Mouse (Mus musculus) stomach, embryonic 15.5 days (tissue): ENCODE results near the gene Gm20479. TPM values are rescaled to one million over a fixed set of nuclear protein-coding genes. Genes with fewer than 3 reads are reported as not detected.

Source experiments
- ATAC-seq: fragments of 200-750 bp; cut with Nextera tagmentation; 2 replicates; pipeline ENCODE4 v1.8.0; 2017; ENCODE audit warnings: low read depth, moderate number of reproducible peaks, moderate TSS enrichment; ENCODE audit not compliant: insufficient read depth, low FRiP score
- H3K27ac ChIP-seq: fragments of 300-500 bp; sonication (generic); 2 replicates; pipeline ENCODE4 v1.5.1; 2015; ENCODE audit warnings: mild to moderate bottlenecking, inconsistent platforms
- H3K27me3 ChIP-seq: fragments of 300-500 bp; sonication (generic); replicated peaks from 2 replicates; pipeline ENCODE4 v1.6.1; 2015; ENCODE audit warnings: inconsistent platforms
- H3K36me3 ChIP-seq: fragments of 300-500 bp; sonication (generic); 2 replicates; pipeline ENCODE4 v1.6.1; 2015; ENCODE audit warnings: inconsistent platforms
- H3K4me1 ChIP-seq: fragments of 300-500 bp; sonication (generic); 2 replicates; pipeline ENCODE4 v1.6.1; 2015; ENCODE audit warnings: inconsistent platforms
- H3K4me2 ChIP-seq: fragments of 300-500 bp; sonication (generic); 2 replicates; pipeline ENCODE4 v1.6.1; 2015; ENCODE audit warnings: mild to moderate bottlenecking, inconsistent platforms
- H3K4me3 ChIP-seq: fragments of 300-500 bp; sonication (generic); replicated peaks from 2 replicates; pipeline ENCODE4 v1.5.1; 2015; ENCODE audit warnings: inconsistent platforms
- H3K9ac ChIP-seq: fragments of 300-500 bp; sonication (generic); 2 replicates; pipeline ENCODE4 v1.6.1; 2015; ENCODE audit warnings: inconsistent platforms
- H3K9me3 ChIP-seq: fragments of 300-500 bp; sonication (generic); 2 replicates; pipeline ENCODE4 v1.6.1; 2016; ENCODE audit warnings: inconsistent platforms
- WGBS: fragments of 180-500 bp; shearing (Covaris S2); methylation state at CpG from one replicate; pipeline ENCODE4 v1.1.7; 2015; 5-methylcytosine and 5-hydroxymethylcytosine counted together
- polyA plus RNA-seq: library from polyadenylated mRNA; unstranded; fragments of >200 nt; fragmentation: Nextera tagmentation; extraction: Ambion mirVana; gene quantifications from 2 replicates; pipeline ENCODE4 v1.2.1, GENCODE M21; 2015

Gm20479 gene
- polyA plus RNA-seq, 1 experiment from 2014 or later: 0.62 TPM

DNA sequence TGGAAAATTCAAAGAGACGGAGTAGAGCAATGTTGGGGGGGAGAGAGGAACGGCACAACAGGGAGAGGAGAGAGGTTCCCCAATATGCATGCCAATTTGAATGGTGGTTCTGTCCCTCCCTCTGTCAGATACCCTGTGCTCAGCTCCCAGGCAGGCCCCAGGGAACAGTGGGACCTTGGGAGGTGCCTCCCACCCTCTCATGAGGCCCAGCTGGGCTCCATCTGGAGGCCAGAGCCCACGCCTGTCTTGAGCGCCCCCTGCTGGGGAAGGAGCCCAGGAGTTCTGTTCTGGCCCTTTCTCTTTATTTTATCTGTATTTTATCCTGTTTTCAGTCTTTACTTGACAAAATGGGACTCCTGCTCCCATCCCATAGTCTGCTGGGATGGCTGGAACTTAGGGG lies 27.5 kb upstream of the Gm20479 start:
- no peak overlapping the region for H3K4me2 ChIP-seq
- H3K36me3 ChIP-seq: no peaks in the 10 kb centered on the region
- H3K4me3 ChIP-seq: no peak overlapping the region
- no peaks in the 10 kb centered on the region for H3K9me3 ChIP-seq
- WGBS: 42% methylated on average over 4 of the region's 4 CpGs
- no peaks in the 10 kb centered on the region for H3K4me1 ChIP-seq
- H3K9ac ChIP-seq: no peak overlapping the region
- H3K27me3 ChIP-seq: 0 out of 2 replicates have a peak, but pooled peaks cover 4% of the 10 kb centered on the region
- no peak overlapping the region for H3K27ac ChIP-seq
- 0 out of 2 replicates have a peak, but pooled peaks have one; percentile 31 for ATAC-seq

DNA sequence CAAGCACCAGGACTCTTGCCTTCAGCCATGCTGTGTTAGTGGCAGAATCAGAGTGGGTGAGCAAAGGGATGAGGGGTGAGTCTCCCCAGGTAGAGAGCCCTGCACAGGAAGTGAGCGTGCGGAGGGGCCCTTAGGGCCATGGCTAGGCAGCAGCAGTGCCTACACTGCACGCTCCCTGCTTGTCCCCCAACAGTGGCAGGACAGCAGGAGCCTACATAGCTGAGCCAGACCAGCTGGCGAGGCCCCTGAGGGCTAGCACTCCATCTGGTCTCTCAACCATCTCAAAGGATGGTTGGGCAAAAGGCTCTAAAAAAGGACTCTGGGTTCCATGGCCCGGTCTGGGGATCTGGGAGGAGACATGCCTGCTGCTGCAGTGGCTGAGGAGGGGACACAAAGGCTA lies 26.9 kb upstream of the Gm20479 start:
- no peak overlapping the region for H3K4me2 ChIP-seq
- H3K9me3 ChIP-seq: no peaks in the 10 kb centered on the region
- no peak for ATAC-seq
- H3K27me3 ChIP-seq: 0 out of 2 replicates have a peak, but pooled peaks cover 4% of the 10 kb centered on the region
- no peaks in the 10 kb centered on the region for H3K36me3 ChIP-seq
- no peak overlapping the region for H3K27ac ChIP-seq
- no peak overlapping the region for H3K4me3 ChIP-seq
- no peaks in the 10 kb centered on the region for H3K4me1 ChIP-seq
- H3K9ac ChIP-seq: no peak overlapping the region
- 68% methylated on average over 5 of the region's 5 CpGs for WGBS

DNA sequence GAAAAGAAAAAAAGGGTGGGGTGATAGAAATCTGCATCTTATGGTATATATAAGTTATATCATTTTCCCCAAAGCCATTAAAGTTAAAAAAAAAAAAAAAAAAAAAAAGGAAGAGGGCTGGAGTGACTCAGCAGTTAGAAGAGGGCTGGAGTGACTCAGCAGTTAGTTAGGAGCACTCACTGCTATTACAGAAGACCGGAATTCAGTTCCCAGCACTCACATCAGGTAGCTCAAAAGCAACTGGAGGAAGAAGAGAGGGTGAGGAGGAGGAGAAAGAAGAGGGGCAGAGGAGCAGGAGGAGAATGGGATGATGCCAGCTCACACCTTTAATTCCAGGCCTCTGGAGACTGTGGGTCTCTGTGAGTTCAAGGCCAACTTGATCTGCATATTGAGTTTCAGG lies 26.0 kb upstream of the Gm20479 start:
- Histone ChIP-seq H3K27ac (no peak overlapping the region), H3K4me1 (no peaks in the 10 kb centered on the region), H3K4me3 (no peak overlapping the region), H3K9me3 (no peaks in the 10 kb centered on the region), H3K36me3 (no peaks in the 10 kb centered on the region), H3K27me3 (no peaks in the 10 kb centered on the region), H3K9ac (no peak overlapping the region), H3K4me2 (no peak overlapping the region)
- ATAC-seq: no peak
- WGBS: 86% methylated on average over 1 of the region's 1 CpGs

DNA sequence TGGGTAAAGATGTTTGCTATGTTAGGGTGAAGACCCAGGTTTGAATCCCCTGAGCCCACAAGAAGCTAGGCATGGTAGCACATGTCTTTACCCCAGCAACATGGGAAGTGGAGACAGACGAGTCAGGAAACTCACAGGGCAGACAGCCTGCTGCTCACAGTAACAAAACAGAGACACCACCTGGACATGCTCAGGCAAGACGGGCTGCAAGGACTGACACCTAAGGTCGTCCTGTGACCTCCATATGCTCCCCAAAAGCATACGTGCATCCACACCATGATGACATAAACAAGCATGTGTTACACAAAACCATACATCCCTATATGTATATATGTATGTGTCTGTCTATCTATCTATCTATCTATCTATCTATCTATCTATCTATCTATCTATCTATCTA lies 24.3 kb upstream of the Gm20479 start:
- Histone ChIP-seq H3K4me1 (no peaks in the 10 kb centered on the region), H3K36me3 (no peaks in the 10 kb centered on the region), H3K4me2 (no peak overlapping the region), H3K27ac (no peak overlapping the region), H3K4me3 (no peak overlapping the region), H3K9me3 (no peaks in the 10 kb centered on the region), H3K27me3 (peaks cover 10% of the 10 kb centered on the region), H3K9ac (no peak overlapping the region)
- 42% methylated on average over 4 of the region's 4 CpGs for WGBS
- ATAC-seq: no peak

DNA sequence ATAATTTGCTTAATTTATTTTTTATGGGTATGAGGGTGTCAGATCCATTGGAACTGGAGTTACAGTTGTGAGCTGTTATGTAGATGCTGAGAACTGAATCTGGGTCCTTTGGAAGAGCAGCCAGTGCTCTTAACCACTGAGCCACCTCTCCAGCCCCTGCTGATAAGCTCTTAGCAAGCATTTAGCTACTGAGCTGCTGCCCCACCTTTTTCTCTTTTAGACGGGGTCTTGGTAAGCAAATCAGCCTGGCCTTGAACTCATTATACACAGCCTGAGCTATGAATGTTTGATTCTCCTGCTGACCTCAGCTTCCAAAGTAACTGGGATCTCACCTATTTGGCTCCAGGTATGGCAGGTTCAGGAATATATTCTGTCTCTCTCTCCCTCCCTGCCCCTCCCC lies 23.8 kb upstream of the Gm20479 start:
- ATAC-seq: no peak
- Histone ChIP-seq H3K36me3 (no peaks in the 10 kb centered on the region), H3K9me3 (no peaks in the 10 kb centered on the region), H3K9ac (no peak overlapping the region), H3K4me3 (no peak overlapping the region), H3K27me3 (peaks cover 14% of the 10 kb centered on the region), H3K27ac (no peak overlapping the region), H3K4me2 (no peak overlapping the region), H3K4me1 (no peaks in the 10 kb centered on the region)
- 19% methylated on average over 1 of the region's 1 CpGs for WGBS

DNA sequence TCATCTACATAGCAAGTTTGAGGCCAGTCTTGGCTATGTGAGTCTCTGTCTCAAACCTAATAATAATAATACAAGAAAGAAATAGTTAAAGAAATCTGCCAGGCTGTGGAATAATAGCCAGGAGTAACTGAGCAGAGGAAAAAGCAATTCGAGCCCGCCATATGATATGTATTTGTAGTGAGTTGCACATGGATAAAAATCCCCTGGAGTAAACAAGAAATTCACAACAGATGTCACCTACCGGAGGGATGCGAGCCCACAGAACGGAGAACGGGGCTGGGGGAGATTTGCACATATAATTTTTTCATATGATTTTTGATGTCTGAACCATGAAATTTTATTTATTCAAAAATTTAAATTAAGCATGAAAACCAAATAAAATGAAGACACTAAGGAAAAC lies 22.6 kb upstream of the Gm20479 start:
- Histone ChIP-seq H3K9me3 (no peaks in the 10 kb centered on the region), H3K9ac (no peak overlapping the region), H3K27me3 (peaks cover 24% of the 10 kb centered on the region), H3K4me2 (no peak overlapping the region), H3K27ac (no peak overlapping the region), H3K4me3 (no peak overlapping the region), H3K36me3 (no peaks in the 10 kb centered on the region), H3K4me1 (0 out of 2 replicates have a peak, but pooled peaks cover 5% of the 10 kb centered on the region)
- no peak for ATAC-seq
- WGBS: 83% methylated on average over 6 of the region's 6 CpGs

DNA sequence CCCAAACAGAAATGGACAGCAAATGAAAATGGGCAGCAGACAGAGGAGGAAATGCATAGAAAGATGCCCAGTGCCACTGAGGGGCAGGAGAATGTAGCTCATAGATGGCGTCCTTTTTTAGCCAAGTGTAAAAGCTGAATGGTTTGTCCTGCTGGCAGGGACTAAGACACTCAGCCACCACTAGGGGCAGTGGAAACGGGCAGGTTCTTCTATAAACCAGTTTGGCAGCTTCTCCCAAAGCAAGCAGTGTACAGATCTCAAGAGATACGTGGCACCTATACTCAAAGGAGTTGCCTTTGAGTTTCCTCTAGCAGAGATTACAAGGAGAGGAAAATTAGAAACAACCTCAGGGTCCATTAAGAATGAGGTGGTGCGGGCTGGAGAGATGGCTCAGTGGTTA lies 21.2 kb upstream of the Gm20479 start:
- Histone ChIP-seq H3K36me3 (no peaks in the 10 kb centered on the region), H3K27ac (no peak overlapping the region), H3K9me3 (no peaks in the 10 kb centered on the region), H3K27me3 (peaks cover 35% of the 10 kb centered on the region), H3K4me2 (no peak overlapping the region), H3K9ac (no peak overlapping the region), H3K4me1 (0 out of 2 replicates have a peak, but pooled peaks cover 5% of the 10 kb centered on the region), H3K4me3 (no peak overlapping the region)
- 18% methylated on average over 4 of the region's 4 CpGs for WGBS
- peak; percentile 71; the same call in 1 of the 2 replicates for ATAC-seq

DNA sequence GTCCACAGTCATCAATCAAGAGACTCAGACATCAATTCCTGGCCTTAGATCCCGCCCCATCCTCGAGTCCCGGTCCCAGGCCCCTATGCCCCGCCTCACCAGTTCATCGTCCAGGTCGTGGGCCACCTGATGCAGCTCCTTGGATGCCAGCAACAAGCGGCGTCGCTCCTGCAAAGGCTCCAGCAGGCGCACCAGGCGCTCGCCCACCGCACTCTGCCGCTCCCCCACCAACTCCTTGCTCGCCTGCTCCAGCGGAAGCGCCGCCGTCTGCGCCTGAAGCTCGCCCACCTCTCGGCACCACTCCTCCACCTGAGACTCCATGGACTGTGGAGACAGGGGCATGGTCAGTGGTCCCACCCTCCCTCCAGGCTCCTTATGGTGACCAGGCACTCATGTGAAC lies 18.1 kb upstream of the Gm20479 start:
- no peak overlapping the region; the same call in 1 of the 2 replicates for H3K4me3 ChIP-seq
- no peaks in the 10 kb centered on the region for H3K36me3 ChIP-seq
- H3K9ac ChIP-seq: no peak overlapping the region
- H3K27ac ChIP-seq: no peak overlapping the region
- H3K4me2 ChIP-seq: peak overlapping the region; percentile 35
- H3K27me3 ChIP-seq: peaks cover 64% of the 10 kb centered on the region
- 2% methylated on average over 20 of the region's 22 CpGs for WGBS
- no peaks in the 10 kb centered on the region for H3K9me3 ChIP-seq
- ATAC-seq: no peak
- peaks cover 11% of the 10 kb centered on the region for H3K4me1 ChIP-seq

DNA sequence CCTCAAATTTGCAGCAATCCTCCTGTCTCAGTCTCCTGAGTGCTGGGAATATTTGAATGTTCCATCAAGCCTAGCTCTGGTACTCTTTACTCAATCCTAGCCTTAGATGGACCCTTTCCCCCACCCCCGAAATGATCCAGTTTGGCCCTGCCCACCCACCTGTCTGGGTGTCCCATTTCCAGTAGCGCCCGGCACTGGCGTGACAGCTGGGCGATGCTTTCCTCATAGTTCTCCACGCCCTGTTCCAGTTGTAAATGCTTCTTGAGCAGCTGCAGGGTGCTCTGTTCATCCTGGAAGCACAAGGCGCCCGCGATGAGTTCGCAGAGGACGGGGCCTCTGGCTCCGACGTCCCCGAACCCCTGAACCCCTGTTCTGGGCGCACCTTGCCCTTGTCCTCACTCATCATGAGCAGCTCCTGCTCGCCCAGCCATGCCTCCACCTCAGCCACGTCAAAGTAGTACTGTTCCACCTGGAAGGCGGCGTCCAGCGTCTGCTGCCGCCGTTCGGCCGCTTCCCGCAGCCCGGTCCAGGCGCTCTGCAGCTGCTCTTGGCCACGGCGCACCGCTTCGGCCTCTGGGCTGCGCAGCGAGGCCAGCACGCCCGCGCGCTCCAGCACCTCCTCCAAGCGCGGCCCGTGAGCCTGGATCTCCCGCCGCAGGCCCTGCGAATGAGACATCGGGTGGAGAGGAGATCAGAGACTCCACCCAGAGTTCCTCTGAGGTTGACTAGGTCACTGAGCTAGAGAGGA lies 14.7 kb upstream of the Gm20479 start:
- Histone ChIP-seq H3K9ac (no peak overlapping the region), H3K27me3 (peaks cover 87% of the 10 kb centered on the region)
- 6% methylated on average over 44 of the region's 44 CpGs for WGBS

DNA sequence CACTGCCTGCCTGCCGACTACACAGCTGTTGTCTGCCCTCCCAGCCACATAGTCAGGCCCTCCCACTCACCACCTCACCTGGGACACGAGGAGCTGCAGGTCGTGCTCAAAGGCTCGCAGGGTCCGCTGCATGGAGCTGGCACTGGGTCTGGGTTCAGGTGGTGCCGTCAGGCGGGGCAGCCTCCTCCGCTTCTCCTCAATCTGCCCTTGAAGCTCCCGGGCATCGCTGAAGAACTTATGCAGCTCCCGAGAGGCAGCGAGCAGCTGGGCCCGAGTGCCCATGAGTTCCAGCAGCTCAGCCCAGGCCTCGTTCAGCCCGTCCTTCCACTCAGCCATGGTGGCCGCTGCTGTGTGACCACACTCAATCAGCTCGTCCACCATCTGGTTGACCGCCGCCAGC lies 11.9 kb upstream of the Gm20479 start:
- WGBS: 87% methylated on average over 19 of the region's 19 CpGs
- Histone ChIP-seq H3K27ac (no peak overlapping the region), H3K4me3 (no peak overlapping the region), H3K36me3 (no peaks in the 10 kb centered on the region), H3K9me3 (no peaks in the 10 kb centered on the region), H3K9ac (no peak overlapping the region), H3K4me1 (peaks cover 15% of the 10 kb centered on the region), H3K4me2 (no peak overlapping the region), H3K27me3 (peaks cover 91% of the 10 kb centered on the region)
- no peak for ATAC-seq

More for the DNA sequence above, 14.7 kb upstream of the Gm20479 start:
- no peaks in the 10 kb centered on the region for H3K36me3 ChIP-seq
- ATAC-seq: peak; percentile 27; the same call in 1 of the 2 replicates
- no peak overlapping the region for H3K27ac ChIP-seq
- peak overlapping the region; percentile 45 for H3K4me2 ChIP-seq
- H3K4me3 ChIP-seq: peak overlapping the region; percentile 22; the same call in 1 of the 2 replicates
- H3K4me1 ChIP-seq: peaks cover 20% of the 10 kb centered on the region
- H3K9me3 ChIP-seq: no peaks in the 10 kb centered on the region

DNA sequence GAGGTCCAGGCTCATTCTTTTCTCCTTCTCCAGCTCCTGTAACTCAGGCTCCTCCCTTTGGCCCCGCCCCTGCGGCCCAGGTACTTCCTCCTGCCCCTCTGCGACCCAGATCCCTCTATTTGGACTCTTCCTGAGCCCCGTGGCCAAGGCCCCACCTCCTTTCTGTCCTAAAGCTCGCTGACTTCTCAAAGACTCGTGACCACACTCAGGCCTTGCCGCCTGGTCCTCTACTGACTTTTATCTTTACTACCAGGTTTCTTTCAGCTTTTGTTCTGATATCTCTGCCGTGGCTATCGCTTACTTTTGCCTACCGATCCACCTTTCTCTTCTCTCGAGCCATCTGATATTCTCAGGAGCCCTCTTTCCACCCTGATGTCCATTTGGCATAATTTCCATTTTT lies 10.8 kb upstream of the Gm20479 start:
- no peak for ATAC-seq
- H3K27me3 ChIP-seq: peaks cover 88% of the 10 kb centered on the region
- no peaks in the 10 kb centered on the region for H3K9me3 ChIP-seq
- peak overlapping the region; percentile 50 for H3K4me2 ChIP-seq
- H3K4me1 ChIP-seq: peaks cover 15% of the 10 kb centered on the region
- no peak overlapping the region for H3K27ac ChIP-seq
- WGBS: 17% methylated on average over 11 of the region's 11 CpGs
- peak overlapping the region; percentile 17; the same call in 1 of the 2 replicates for H3K4me3 ChIP-seq
- H3K36me3 ChIP-seq: no peaks in the 10 kb centered on the region
- H3K9ac ChIP-seq: 0 out of 2 replicates have a peak overlapping the region, but pooled peaks have one; percentile 6

DNA sequence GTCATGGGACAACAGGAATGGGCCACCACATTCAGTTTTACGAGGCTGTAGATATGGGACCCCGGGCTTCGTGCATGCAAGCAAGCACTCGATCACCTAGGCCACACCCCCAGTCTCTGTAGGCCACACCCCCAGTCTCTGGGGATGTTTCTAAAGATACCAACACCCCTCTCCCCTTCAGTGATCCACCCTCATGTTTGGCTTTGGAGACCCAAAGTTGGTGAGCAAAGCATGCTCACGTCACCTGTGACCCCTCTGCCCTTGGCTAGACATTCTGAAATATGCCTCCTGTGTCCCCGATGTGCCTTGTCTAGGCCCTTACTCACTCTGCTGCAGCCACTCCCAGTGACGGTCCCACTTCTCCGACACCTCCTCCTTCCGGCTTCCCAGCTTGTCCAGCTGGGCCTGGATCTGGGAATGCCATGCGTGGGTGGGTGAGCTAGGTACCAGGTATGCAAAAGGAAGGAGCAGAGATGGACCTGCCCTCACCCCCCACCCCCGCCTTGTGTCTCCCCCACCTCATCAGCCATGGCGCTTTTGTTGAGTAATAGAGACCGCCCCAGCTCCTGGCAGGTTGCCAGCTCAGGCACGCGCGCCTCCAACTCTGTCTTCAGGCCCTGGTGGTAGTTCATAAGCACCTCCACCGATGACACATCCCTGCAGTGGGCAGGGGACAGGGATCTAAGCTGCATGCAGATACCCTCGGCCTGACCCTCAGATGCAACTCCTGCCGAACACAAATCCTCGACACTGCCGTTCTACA lies 9.0 kb upstream of the Gm20479 start:
- Histone ChIP-seq H3K36me3 (no peaks in the 10 kb centered on the region), H3K4me1 (peaks cover 8% of the 10 kb centered on the region), H3K9me3 (no peaks in the 10 kb centered on the region), H3K4me2 (no peak overlapping the region), H3K4me3 (no peak overlapping the region), H3K9ac (no peak overlapping the region), H3K27ac (no peak overlapping the region), H3K27me3 (peaks cover 75% of the 10 kb centered on the region)
- 36% methylated on average over 21 of the region's 21 CpGs for WGBS
- no peak for ATAC-seq
